Mouse (Mus musculus): Measurements from ENCODE around the gene Arfgap2. TPM values are rescaled to one million over a fixed set of nuclear protein-coding genes. Genes with fewer than 3 reads are reported as not detected.

The Arfgap2 gene
- total RNA-seq (2014; rRNA removed) (47.7 and 51.1 TPM in 2 replicates), polyA plus RNA-seq (2015; fragmentation: Nextera tagmentation; extraction: Ambion mirVana) (53.0 and 56.8 TPM in 2 replicates)

DNA sequence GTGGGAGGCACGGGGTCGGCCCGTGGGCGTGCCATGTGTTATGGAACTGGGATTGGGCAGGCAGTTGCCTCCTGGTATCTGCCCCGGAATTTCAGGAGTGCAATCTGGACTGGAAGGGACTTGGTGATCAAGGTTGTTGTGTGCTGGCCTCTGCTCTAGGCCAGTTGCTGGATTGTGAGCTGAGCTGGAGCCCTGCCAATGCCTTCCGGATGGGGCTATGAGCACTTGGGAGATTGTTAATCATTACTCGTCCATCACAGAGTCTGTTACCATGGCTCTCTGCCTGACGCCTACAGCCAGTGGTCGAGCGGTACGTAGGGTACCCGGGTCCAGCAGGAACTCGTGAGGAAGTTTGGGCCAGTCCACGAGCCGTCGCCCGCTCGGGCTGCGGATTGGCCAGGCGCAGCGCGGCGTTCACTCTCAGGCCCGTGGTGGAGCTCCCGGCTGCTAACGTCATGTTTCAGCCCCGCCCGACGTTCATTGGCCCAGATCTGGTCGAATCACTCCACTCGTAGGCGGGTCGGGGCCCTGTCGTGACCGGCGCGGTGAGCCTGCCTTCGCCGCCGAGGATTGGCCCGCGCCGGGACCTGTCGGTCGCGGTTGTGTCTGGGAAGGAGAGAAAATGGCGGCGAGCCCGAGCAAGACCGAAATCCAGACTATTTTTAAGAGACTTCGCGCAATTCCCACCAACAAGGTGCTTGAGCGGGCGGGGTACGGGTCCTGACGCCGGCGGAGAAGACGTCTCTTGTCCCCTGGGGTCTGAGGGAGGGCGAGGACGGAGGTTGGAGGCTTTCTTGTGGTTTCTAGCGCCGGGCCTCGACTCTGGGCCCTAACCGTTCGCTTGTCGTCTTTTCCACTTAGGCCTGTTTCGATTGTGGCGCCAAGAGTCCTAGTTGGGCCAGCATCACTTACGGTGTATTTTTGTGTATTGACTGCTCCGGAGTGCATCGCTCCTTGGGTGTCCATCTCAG, at the start of gene Arfgap2:
TSS of gene Arfgap2 (plus strand) at position 264 of the 971 bp plus-strand sequence.
- Histone ChIP-seq H3K4me3 (ENCODE audit: low read depth, low read length) (peak within 1 kb of the TSS; percentile 73), H3K27me3 (ENCODE audit: insufficient read depth, low read length) (no peaks in the 10 kb centered on the region), H3K36me3 (ENCODE audit: insufficient read depth, low read length) (peaks cover 20% of the 10 kb centered on the region), H3K4me2 (ENCODE audit: low read depth, low read length, poor library complexity, severe bottlenecking) (peak within 1 kb of the TSS; percentile 89), H3K9me3 (ENCODE audit: low read length) (no peaks in the 10 kb centered on the region), H3K9ac (replicated peaks; ENCODE audit: low read length, poor library complexity, severe bottlenecking) (peak within 1 kb of the TSS; percentile 80), H3K27ac (ENCODE audit: low read depth, low read length) (peak within 1 kb of the TSS; percentile 93), H3K4me1 (ENCODE audit: insufficient read depth, low read length) (peaks cover 12% of the 10 kb centered on the region)
- DNase-seq (ENCODE audit: low spot score) (peak; percentile 99), ATAC-seq (ENCODE audit: low FRiP score) (peak; percentile 99)
- 2% methylated on average over 70 of the region's 72 CpGs for WGBS
- no peak for TF ChIP-seq CTCF (IDR thresholded peaks at IDR 0.05)

DNA sequence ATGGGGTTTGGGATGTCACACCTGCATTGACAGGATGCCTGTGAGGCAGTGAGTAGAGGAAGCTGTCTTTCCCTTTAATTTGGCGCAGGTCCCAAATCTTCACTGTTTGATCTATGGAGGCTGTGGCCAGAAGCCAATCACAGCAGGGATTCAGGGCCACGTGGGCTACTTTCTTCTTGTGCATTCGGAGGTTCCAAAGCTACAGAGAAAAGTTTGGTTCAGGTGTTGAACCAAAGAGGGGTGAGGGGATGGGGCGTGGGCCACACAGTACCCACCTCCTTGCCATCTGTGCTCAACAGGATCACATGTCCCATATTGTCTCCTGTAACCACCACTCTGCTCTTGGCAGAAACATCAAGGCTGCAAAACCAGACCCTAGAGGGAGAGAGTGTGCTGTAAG, 47.7 kb upstream of the Arfgap2 start:
- DNase-seq (ENCODE audit: low spot score) = peak; percentile 50
- H3K9ac ChIP-seq (replicated peaks; ENCODE audit: low read length, poor library complexity, severe bottlenecking) = no peak overlapping the region
- no peak for ATAC-seq (ENCODE audit: low FRiP score)
- H3K4me1 ChIP-seq (ENCODE audit: insufficient read depth, low read length) = no peaks in the 10 kb centered on the region
- H3K27me3 ChIP-seq (ENCODE audit: insufficient read depth, low read length) = no peaks in the 10 kb centered on the region
- no peak overlapping the region for H3K4me3 ChIP-seq (ENCODE audit: low read depth, low read length)
- no peak for TF ChIP-seq CTCF (IDR thresholded peaks at IDR 0.05)
- 62% methylated on average over 4 of the region's 4 CpGs for WGBS
- no peak overlapping the region for H3K4me2 ChIP-seq (ENCODE audit: low read depth, low read length, poor library complexity, severe bottlenecking)
- no peak overlapping the region for H3K27ac ChIP-seq (ENCODE audit: low read depth, low read length)
- H3K36me3 ChIP-seq (ENCODE audit: insufficient read depth, low read length) = peaks cover 25% of the 10 kb centered on the region; the same call in 1 of the 2 replicates
- no peaks in the 10 kb centered on the region for H3K9me3 ChIP-seq (ENCODE audit: low read length)

DNA sequence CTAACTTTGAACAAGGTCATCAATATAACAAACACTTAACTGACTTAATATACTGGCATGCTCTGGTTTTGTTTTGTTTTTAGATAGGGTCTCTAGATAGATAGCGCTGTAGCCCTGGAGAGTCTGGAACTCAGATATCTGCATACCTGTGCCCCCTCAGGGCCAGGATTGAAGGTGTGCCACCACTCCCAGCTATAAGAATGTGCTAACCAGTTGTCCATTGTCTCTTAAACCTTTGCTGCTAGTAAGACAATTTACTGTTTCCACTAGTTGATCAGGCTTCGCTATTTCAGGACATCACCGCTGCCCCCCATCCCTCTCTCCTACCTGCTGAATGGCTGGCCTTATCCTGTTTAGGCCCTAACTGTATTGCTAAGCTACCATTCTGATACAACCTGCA, 44.3 kb upstream of the Arfgap2 start:
- 91% methylated on average over 3 of the region's 3 CpGs for WGBS

DNA sequence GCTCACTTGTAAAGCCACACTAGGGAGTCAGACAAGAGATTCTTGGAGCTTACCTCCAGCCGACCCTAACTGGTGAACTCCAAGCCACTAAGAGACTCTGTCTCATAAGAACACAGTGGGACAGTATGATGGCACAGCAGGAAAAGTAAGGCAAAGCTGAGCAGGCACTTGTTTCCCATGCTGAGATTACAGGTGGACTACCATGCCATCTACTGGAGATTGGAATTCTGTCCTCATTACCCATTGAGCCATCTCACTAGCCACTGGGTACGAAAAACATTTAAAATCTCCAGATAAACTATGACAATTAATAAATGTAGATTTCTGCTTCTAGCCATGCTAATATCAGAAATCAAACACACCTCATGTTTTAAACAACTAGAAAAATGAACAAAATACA, 41.2 kb upstream of the Arfgap2 start:
- no peaks in the 10 kb centered on the region for H3K36me3 ChIP-seq (ENCODE audit: insufficient read depth, low read length)
- peak; percentile 34; the same call in 1 of the 2 replicates for TF ChIP-seq CTCF (IDR thresholded peaks at IDR 0.05)
- DNase-seq (ENCODE audit: low spot score) (no peak), ATAC-seq (ENCODE audit: low FRiP score) (no peak)
- H3K4me2 ChIP-seq (ENCODE audit: low read depth, low read length, poor library complexity, severe bottlenecking) = no peak overlapping the region
- WGBS = 80% methylated on average over 2 of the region's 2 CpGs
- no peak overlapping the region for H3K4me3 ChIP-seq (ENCODE audit: low read depth, low read length)
- H3K9ac ChIP-seq (replicated peaks; ENCODE audit: low read length, poor library complexity, severe bottlenecking) = no peak overlapping the region
- H3K27ac ChIP-seq (ENCODE audit: low read depth, low read length) = no peak overlapping the region
- no peaks in the 10 kb centered on the region for H3K9me3 ChIP-seq (ENCODE audit: low read length)
- H3K27me3 ChIP-seq (ENCODE audit: insufficient read depth, low read length) = no peaks in the 10 kb centered on the region
- H3K4me1 ChIP-seq (ENCODE audit: insufficient read depth, low read length) = no peaks in the 10 kb centered on the region

More for the DNA sequence above, 44.3 kb upstream of the Arfgap2 start:
- Histone ChIP-seq H3K4me1 (ENCODE audit: insufficient read depth, low read length) (no peaks in the 10 kb centered on the region), H3K27me3 (ENCODE audit: insufficient read depth, low read length) (no peaks in the 10 kb centered on the region), H3K27ac (ENCODE audit: low read depth, low read length) (no peak overlapping the region), H3K4me2 (ENCODE audit: low read depth, low read length, poor library complexity, severe bottlenecking) (no peak overlapping the region), H3K4me3 (ENCODE audit: low read depth, low read length) (no peak overlapping the region), H3K9ac (replicated peaks; ENCODE audit: low read length, poor library complexity, severe bottlenecking) (no peak overlapping the region), H3K9me3 (ENCODE audit: low read length) (no peaks in the 10 kb centered on the region), H3K36me3 (ENCODE audit: insufficient read depth, low read length) (peaks cover 11% of the 10 kb centered on the region; the same call in 1 of the 2 replicates)
- TF ChIP-seq CTCF (IDR thresholded peaks at IDR 0.05) = no peak
- ATAC-seq (ENCODE audit: low FRiP score) (no peak), DNase-seq (ENCODE audit: low spot score) (no peak)

DNA sequence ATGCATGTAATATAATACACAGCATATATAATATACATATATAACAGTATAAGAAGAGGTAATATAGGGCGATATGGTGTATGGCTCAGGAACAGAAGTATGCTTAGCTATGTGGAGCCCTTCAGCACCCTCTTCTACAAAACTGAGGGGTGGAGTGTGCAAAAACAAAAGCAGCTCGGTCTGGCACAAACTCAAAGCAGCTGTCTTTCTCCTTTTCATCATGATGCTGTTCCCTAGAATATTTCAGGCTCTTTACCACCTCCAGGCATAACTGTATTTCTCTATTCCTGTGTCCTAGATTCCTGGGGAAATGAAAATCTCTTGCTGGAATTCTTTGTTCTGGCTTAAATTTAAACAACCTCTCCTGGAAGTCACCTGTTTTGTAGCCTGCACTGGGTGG, 35.0 kb upstream of the Arfgap2 start:
- Histone ChIP-seq H3K9ac (replicated peaks; ENCODE audit: low read length, poor library complexity, severe bottlenecking) (no peak overlapping the region), H3K27ac (ENCODE audit: low read depth, low read length) (no peak overlapping the region), H3K27me3 (ENCODE audit: insufficient read depth, low read length) (no peaks in the 10 kb centered on the region), H3K4me3 (ENCODE audit: low read depth, low read length) (no peak overlapping the region), H3K36me3 (ENCODE audit: insufficient read depth, low read length) (no peaks in the 10 kb centered on the region), H3K9me3 (ENCODE audit: low read length) (no peaks in the 10 kb centered on the region), H3K4me2 (ENCODE audit: low read depth, low read length, poor library complexity, severe bottlenecking) (no peak overlapping the region), H3K4me1 (ENCODE audit: insufficient read depth, low read length) (no peaks in the 10 kb centered on the region)
- WGBS = 78% methylated on average over 2 of the region's 2 CpGs
- DNase-seq (ENCODE audit: low spot score) (no peak), ATAC-seq (ENCODE audit: low FRiP score) (no peak)
- TF ChIP-seq CTCF (IDR thresholded peaks at IDR 0.05) = no peak

Data from midbrain, postnatal 0 days (tissue).